Mouse (Mus musculus) liver, postnatal 0 days (tissue): ENCODE results near the gene Sh3d19. TPM values are rescaled to one million over a fixed set of nuclear protein-coding genes. Genes with fewer than 3 reads are reported as not detected.

Source experiments
- ATAC-seq: fragments of 200-750 bp; cut with Nextera tagmentation; 2 replicates; pipeline ENCODE4 v1.8.0; 2017; ENCODE audit warnings: mild to moderate bottlenecking, moderate library complexity
- DNase-seq: peaks from one replicate; pipeline ENCODE4 v3.0.0-alpha.2; 2016
- H3K27ac ChIP-seq: fragments of 300-500 bp; sonication (generic); 2 replicates; pipeline ENCODE4 v1.5.1; 2014; ENCODE audit warnings: antibody characterized with exemption, moderate library complexity, mild to moderate bottlenecking, low read depth
- H3K27me3 ChIP-seq: fragments of 300-500 bp; sonication (generic); 2 replicates; pipeline ENCODE4 v1.6.1; 2014; ENCODE audit warnings: low read length, control low read depth, mixed read lengths; ENCODE audit not compliant: insufficient read depth
- H3K36me3 ChIP-seq: fragments of 300-500 bp; sonication (generic); replicated peaks from 2 replicates; pipeline ENCODE4 v1.6.1; 2014; ENCODE audit warnings: mild to moderate bottlenecking, control low read depth, low read length, moderate library complexity, mixed read lengths; ENCODE audit not compliant: insufficient read depth
- H3K4me1 ChIP-seq: fragments of 300-500 bp; sonication (generic); 2 replicates; pipeline ENCODE4 v1.6.1; 2014; ENCODE audit warnings: antibody characterized with exemption, mild to moderate bottlenecking, control low read depth; ENCODE audit not compliant: insufficient read depth
- H3K4me2 ChIP-seq: fragments of 300-500 bp; sonication (generic); 2 replicates; pipeline ENCODE4 v1.6.1; 2014; ENCODE audit warnings: low read depth, mild to moderate bottlenecking, low read length, moderate library complexity, mixed read lengths
- H3K4me3 ChIP-seq: fragments of 300-500 bp; sonication (generic); 2 replicates; pipeline ENCODE4 v1.5.1; 2014; ENCODE audit warnings: low read depth, low read length
- H3K9ac ChIP-seq: fragments of 300-500 bp; sonication (generic); replicated peaks from 2 replicates; pipeline ENCODE4 v1.6.1; 2014; ENCODE audit warnings: mild to moderate bottlenecking, moderate library complexity
- H3K9me3 ChIP-seq: fragments of 300-500 bp; sonication (generic); 2 replicates; pipeline ENCODE4 v1.6.1; 2016; ENCODE audit warnings: mild to moderate bottlenecking, control low read depth, low read length, mixed read lengths
- CTCF ChIP-seq: sonication (generic); IDR thresholded peaks from 2 replicates; pipeline ENCODE4 v1.5.1; 2016; ENCODE audit warnings: antibody characterized with exemption, low read depth
- EP300 ChIP-seq: IDR thresholded peaks from 2 replicates; pipeline ENCODE4 v1.6.1; 2016; ENCODE audit warnings: antibody characterized with exemption, low read depth, mild to moderate bottlenecking
- WGBS: fragments of 180-500 bp; shearing (Covaris S2); extraction: QIAGEN DNeasy Blood & Tissue Kit; methylation state at CpG from one replicate; pipeline ENCODE4 v1.1.7; 2014; ENCODE audit not compliant: insufficient replicate concordance; 5-methylcytosine and 5-hydroxymethylcytosine counted together
- polyA plus RNA-seq: library from polyadenylated mRNA; unstranded; fragments of >200 nt; fragmentation: Nextera tagmentation; extraction: Ambion mirVana; gene quantifications from 2 replicates; pipeline ENCODE4 v1.2.1, GENCODE M21; 2015

Sh3d19 gene
- polyA plus RNA-seq, 1 experiment from 2014 or later = 11.4 TPM

DNA sequence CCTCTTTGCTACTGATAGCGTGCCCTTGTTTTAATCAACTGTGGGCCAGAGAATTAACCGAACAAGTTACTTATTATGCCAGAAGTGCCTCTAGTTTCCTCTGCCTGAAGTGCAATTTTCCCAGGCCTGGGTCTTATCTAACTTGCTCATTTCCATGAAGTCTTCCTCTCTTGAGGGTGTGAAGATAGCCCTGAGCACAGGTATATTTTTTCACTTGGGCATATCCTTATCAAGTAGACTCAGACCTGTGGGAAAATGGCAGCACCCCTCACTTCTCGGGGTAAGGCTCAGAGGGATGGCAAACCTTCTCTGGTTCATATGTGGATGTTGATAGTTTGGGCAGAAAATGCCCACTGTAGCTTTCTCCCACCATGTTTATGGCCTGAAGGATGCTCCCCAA is 30.4 kb downstream of the Sh3d19 start:
- ATAC-seq (no peak), DNase-seq (no peak)
- Histone ChIP-seq H3K9ac (no peak overlapping the region), H3K27me3 (no peaks in the 10 kb centered on the region), H3K4me2 (no peak overlapping the region), H3K9me3 (no peaks in the 10 kb centered on the region), H3K4me1 (no peaks in the 10 kb centered on the region), H3K4me3 (no peak overlapping the region), H3K27ac (no peak overlapping the region), H3K36me3 (no peaks in the 10 kb centered on the region)
- 69% methylated on average over 3 of the region's 3 CpGs for WGBS
- TF ChIP-seq CTCF (no peak), EP300 (no peak)

GRCm38 (mm10) chr3:86002423-86002822 is 31.5 kb downstream of the Sh3d19 start, which contains the start of gene Prss48:
TSS of gene Prss48 (minus strand) at chr3:86002491.
- WGBS = 82% methylated on average over 17 of the region's 17 CpGs
- Histone ChIP-seq H3K4me1 (no peaks in the 10 kb centered on the region), H3K36me3 (no peaks in the 10 kb centered on the region), H3K9ac (no peak within 1 kb of the TSS), H3K4me3 (no peak within 1 kb of the TSS), H3K27me3 (no peaks in the 10 kb centered on the region), H3K9me3 (no peaks in the 10 kb centered on the region), H3K4me2 (no peak within 1 kb of the TSS), H3K27ac (no peak within 1 kb of the TSS)
- TF ChIP-seq EP300 (no peak), CTCF (peak; percentile 57; the same call in 1 of the 2 replicates)
- peak; percentile 47 for DNase-seq
- ATAC-seq = no peak

- WGBS = 85% methylated on average over 5 of the region's 5 CpGs
- Histone ChIP-seq H3K4me3 (no peak overlapping the region), H3K9ac (no peak overlapping the region), H3K27me3 (no peaks in the 10 kb centered on the region), H3K4me2 (no peak overlapping the region), H3K27ac (no peak overlapping the region), H3K4me1 (no peaks in the 10 kb centered on the region), H3K36me3 (no peaks in the 10 kb centered on the region), H3K9me3 (no peaks in the 10 kb centered on the region)
- DNase-seq (no peak), ATAC-seq (no peak)
- TF ChIP-seq CTCF (no peak), EP300 (no peak)
Observed at GRCm38 (mm10) chr3:86002940-86003339, 32.0 kb downstream of the Sh3d19 start.

- ATAC-seq = no peak
- TF ChIP-seq CTCF (no peak), EP300 (no peak)
- H3K4me2 ChIP-seq = no peak overlapping the region
- no peak overlapping the region for H3K27ac ChIP-seq
- DNase-seq = no peak
- H3K9me3 ChIP-seq = no peaks in the 10 kb centered on the region
- H3K27me3 ChIP-seq = no peaks in the 10 kb centered on the region
- WGBS = 88% methylated on average over 10 of the region's 10 CpGs
- H3K9ac ChIP-seq = no peak overlapping the region
- no peak overlapping the region for H3K4me3 ChIP-seq
- no peaks in the 10 kb centered on the region for H3K36me3 ChIP-seq
- H3K4me1 ChIP-seq = no peaks in the 10 kb centered on the region
Observed at GRCm38 (mm10) chr3:86004751-86005150, 33.8 kb downstream of the Sh3d19 start.

DNA sequence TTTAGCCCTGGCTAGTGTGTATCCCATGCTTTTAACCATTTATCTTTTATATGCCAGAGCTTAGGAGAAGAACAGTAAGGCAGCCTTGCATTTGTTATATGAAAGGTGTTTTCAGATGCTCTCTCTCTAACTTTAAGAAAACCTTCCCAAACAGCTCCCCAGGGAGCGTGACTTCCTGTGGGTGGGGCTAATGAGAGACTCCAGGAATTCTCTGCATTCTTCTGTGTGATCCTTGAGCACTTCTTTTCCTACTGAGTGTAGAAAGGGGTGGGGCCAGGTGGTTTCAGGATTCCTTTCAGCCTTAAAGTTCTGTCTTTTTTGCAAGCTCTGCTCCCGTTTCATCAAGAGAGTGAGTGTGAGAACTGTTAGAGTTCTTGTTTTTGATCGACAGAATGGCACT is 39.7 kb downstream of the Sh3d19 start:
- no peak for DNase-seq
- 72% methylated on average over 3 of the region's 3 CpGs for WGBS
- H3K4me3 ChIP-seq = no peak overlapping the region
- H3K27me3 ChIP-seq = no peaks in the 10 kb centered on the region
- no peaks in the 10 kb centered on the region for H3K9me3 ChIP-seq
- no peak overlapping the region for H3K9ac ChIP-seq
- H3K36me3 ChIP-seq = no peaks in the 10 kb centered on the region
- ATAC-seq = no peak
- TF ChIP-seq EP300 (no peak), CTCF (no peak)
- H3K27ac ChIP-seq = no peak overlapping the region
- H3K4me2 ChIP-seq = no peak overlapping the region
- H3K4me1 ChIP-seq = peaks cover 15% of the 10 kb centered on the region

DNA sequence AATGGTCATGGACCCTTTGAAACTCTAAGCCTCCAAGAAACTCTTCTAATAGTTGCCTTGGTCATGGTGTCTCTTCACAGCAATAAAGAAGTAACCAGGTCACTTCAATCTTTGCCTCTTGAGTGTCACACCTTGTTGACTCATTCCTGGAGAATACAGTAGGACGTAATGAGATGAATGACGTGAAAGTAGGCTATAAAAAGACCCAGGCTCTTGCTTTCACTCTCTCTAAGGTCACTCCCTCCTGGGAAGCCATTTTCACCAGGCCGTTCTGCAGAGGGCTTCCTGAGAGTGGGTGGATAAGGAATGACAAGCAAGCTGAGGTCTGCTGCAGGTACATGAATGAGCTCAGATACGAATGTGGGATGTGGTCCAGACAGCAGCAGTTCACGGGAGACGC is 40.5 kb downstream of the Sh3d19 start:
- Histone ChIP-seq H3K27me3 (no peaks in the 10 kb centered on the region), H3K9me3 (no peaks in the 10 kb centered on the region), H3K36me3 (no peaks in the 10 kb centered on the region), H3K4me1 (peaks cover 15% of the 10 kb centered on the region), H3K9ac (no peak overlapping the region), H3K4me3 (no peak overlapping the region), H3K27ac (no peak overlapping the region), H3K4me2 (no peak overlapping the region)
- TF ChIP-seq EP300 (no peak), CTCF (no peak)
- DNase-seq (no peak), ATAC-seq (no peak)
- WGBS = 66% methylated on average over 6 of the region's 6 CpGs

DNA sequence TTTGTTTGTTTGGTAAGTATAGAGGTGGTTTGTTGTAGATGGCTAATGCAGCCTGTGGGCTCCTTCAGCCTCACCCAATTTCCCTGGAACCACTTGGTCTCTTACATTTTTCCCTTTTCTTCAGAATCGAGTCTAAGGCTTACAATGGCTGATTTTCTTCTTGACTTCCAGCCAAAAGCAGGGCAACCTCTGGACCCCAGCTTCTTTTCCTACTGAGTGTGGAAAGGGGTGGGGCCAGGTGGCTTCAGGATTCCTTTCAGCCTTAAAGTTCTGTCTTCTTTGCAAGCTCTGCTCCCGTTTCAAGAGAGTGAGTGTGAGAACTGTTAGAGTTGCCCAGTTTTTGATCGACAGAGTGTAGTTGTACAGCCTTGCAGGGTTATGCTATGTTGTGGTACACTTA is 40.9 kb downstream of the Sh3d19 start:
- Histone ChIP-seq H3K4me2 (no peak overlapping the region), H3K27ac (no peak overlapping the region), H3K36me3 (no peaks in the 10 kb centered on the region), H3K4me1 (peaks cover 15% of the 10 kb centered on the region), H3K9ac (no peak overlapping the region), H3K27me3 (no peaks in the 10 kb centered on the region), H3K9me3 (no peaks in the 10 kb centered on the region), H3K4me3 (no peak overlapping the region)
- TF ChIP-seq EP300 (no peak), CTCF (no peak)
- WGBS = 72% methylated on average over 3 of the region's 3 CpGs
- DNase-seq (no peak), ATAC-seq (no peak)
